Mouse (Mus musculus): ENCODE data around the gene Rab4a.
A peak's percentile ranks its signal among the peaks of the same experiment; 100 is the strongest.

DNA sequence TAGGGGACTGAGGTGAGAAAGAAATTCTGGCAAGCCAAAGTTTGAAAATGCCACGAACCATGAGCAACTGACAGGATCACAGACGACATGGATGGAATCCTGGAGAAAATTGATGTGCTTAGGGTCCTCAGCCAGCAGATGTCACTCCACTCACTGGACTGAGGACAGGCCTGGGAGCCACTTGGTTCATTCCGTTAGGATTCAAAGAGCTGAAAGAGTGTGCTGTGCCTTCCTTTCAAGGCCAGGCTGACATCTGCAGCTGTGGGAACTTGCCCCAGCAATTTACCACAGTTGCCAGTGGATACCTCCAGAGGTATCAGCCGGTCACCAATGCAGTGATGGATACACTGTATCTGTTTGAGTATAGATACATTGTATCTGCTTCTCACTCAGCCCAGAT lies 41.1 kb upstream of the Rab4a start:
- TF ChIP-seq CTCF (IDR thresholded peaks at IDR 0.05; ENCODE audit: control insufficient read depth, insufficient read depth, insufficient read length): peak; percentile 22
- TF ChIP-seq MYOG (IDR thresholded peaks at IDR 0.05; ENCODE audit: control insufficient read depth, extremely low read depth, insufficient read length): no peak
- TF ChIP-seq MYOD1 (IDR thresholded peaks at IDR 0.05; ENCODE audit: control insufficient read depth, insufficient read length, low read depth): no peak
- no peak for TF ChIP-seq MAX (IDR thresholded peaks at IDR 0.05)
- TF ChIP-seq CEBPB (IDR thresholded peaks at IDR 0.05; ENCODE audit: low read depth): no peak

All from C2C12 (cell line).